Mouse (Mus musculus): ENCODE results near the gene Itk.

Gene Itk

GRCm38 (mm10) chr11:46395088-46395487, 5.8 kb upstream of the Itk start:
- no peak for DNase-seq (ENCODE audit: extremely low read depth, insufficient read length, low spot score)

GRCm38 (mm10) chr11:46393413-46393812, 4.1 kb upstream of the Itk start:
- no peak for DNase-seq (ENCODE audit: extremely low read depth, insufficient read length, low spot score)

GRCm38 (mm10) chr11:46392890-46393289, 3.6 kb upstream of the Itk start:
- no peak for DNase-seq (ENCODE audit: extremely low read depth, insufficient read length, low spot score)

GRCm38 (mm10) chr11:46390621-46391020, 1.3 kb upstream of the Itk start:
- DNase-seq (ENCODE audit: extremely low read depth, insufficient read length, low spot score) = no peak

- DNase-seq (ENCODE audit: extremely low read depth, insufficient read length, low spot score) = no peak
Observed at GRCm38 (mm10) chr11:46388438-46388837, 877 bp downstream of the Itk start.

- DNase-seq (ENCODE audit: extremely low read depth, insufficient read length, low spot score) = no peak
Observed at GRCm38 (mm10) chr11:46387061-46387460, 2.3 kb downstream of the Itk start.

- DNase-seq (ENCODE audit: extremely low read depth, insufficient read length, low spot score) = no peak
Observed at GRCm38 (mm10) chr11:46386556-46386955, 2.8 kb downstream of the Itk start.

GRCm38 (mm10) chr11:46384925-46385324, 4.4 kb downstream of the Itk start:
- no peak for DNase-seq (ENCODE audit: extremely low read depth, insufficient read length, low spot score)

- no peak for DNase-seq (ENCODE audit: extremely low read depth, insufficient read length, low spot score)
Observed at GRCm38 (mm10) chr11:46382466-46382865, 6.8 kb downstream of the Itk start.

GRCm38 (mm10) chr11:46380097-46380675, 9.1 kb downstream of the Itk start:
- DNase-seq (ENCODE audit: extremely low read depth, insufficient read length, low spot score) = no peak

GRCm38 (mm10) chr11:46377819-46378782, 11.2 kb downstream of the Itk start:
- DNase-seq (ENCODE audit: extremely low read depth, insufficient read length, low spot score) = no peak

GRCm38 (mm10) chr11:46377316-46377715, 12.0 kb downstream of the Itk start:
- no peak for DNase-seq (ENCODE audit: extremely low read depth, insufficient read length, low spot score)

- no peak for DNase-seq (ENCODE audit: extremely low read depth, insufficient read length, low spot score)
Observed at GRCm38 (mm10) chr11:46375015-46375414, 14.3 kb downstream of the Itk start.

- no peak for DNase-seq (ENCODE audit: extremely low read depth, insufficient read length, low spot score)
Observed at GRCm38 (mm10) chr11:46373071-46374030, 16.0 kb downstream of the Itk start.

- no peak for DNase-seq (ENCODE audit: extremely low read depth, insufficient read length, low spot score)
Observed at GRCm38 (mm10) chr11:46372331-46372953, 16.9 kb downstream of the Itk start.

GRCm38 (mm10) chr11:46371250-46371649, 18.1 kb downstream of the Itk start:
- DNase-seq (ENCODE audit: extremely low read depth, insufficient read length, low spot score) = no peak

GRCm38 (mm10) chr11:46370457-46370856, 18.9 kb downstream of the Itk start:
- no peak for DNase-seq (ENCODE audit: extremely low read depth, insufficient read length, low spot score)

- DNase-seq (ENCODE audit: extremely low read depth, insufficient read length, low spot score) = no peak
Observed at GRCm38 (mm10) chr11:46366357-46366756, 23.0 kb downstream of the Itk start.

- no peak for DNase-seq (ENCODE audit: extremely low read depth, insufficient read length, low spot score)
Observed at GRCm38 (mm10) chr11:46365744-46366143, 23.6 kb downstream of the Itk start.

- no peak for DNase-seq (ENCODE audit: extremely low read depth, insufficient read length, low spot score)
Observed at GRCm38 (mm10) chr11:46363864-46364263, 25.5 kb downstream of the Itk start.
